Mouse (Mus musculus) gastrocnemius, adult 2 months (tissue): Measurements from ENCODE around the gene Ptpra. TPM values are rescaled to one million over a fixed set of nuclear protein-coding genes. Genes with fewer than 3 reads are reported as not detected.
"Not testable (repeated sequence)": the region's sequence is repeated elsewhere in the genome, so short reads cannot be mapped to it uniquely, and the experiment has no call there.

Source experiments
- DNase-seq: peaks from one replicate; pipeline ENCODE4 v3.0.0; 2022
- H3K27ac ChIP-seq: fragments of 200-600 bp; 2 replicates; pipeline ENCODE4 v1.8.1; 2022; ENCODE audit warnings: mild to moderate bottlenecking
- H3K4me3 ChIP-seq: fragments of 200-600 bp; 2 replicates; pipeline ENCODE4 v1.8.1; 2022; ENCODE audit warnings: mild to moderate bottlenecking, moderate library complexity
- CTCF ChIP-seq: fragments of 200-600 bp; IDR thresholded peaks from 2 replicates; pipeline ENCODE4 v1.8.1; 2022; ENCODE audit warnings: antibody characterized with exemption, mild to moderate bottlenecking, moderate library complexity
- intact Hi-C: fragments of 180-260 bp; cut with DNase I; formaldehyde crosslinking; loops from one replicate; pipeline ENCODE4 v1.15.1; 2025
- total RNA-seq, 2 experiments: library from RNA; stranded (reverse); gene quantifications; 2 replicates each; pipeline ENCODE4 v1.2.3; 2021

Ptpra gene
- total RNA-seq, 2 experiments from 2014 or later: 16.0 to 23.3 TPM

- peak overlapping the region; percentile 32 for H3K4me3 ChIP-seq
- intact Hi-C loops: no loop called here
- DNase-seq: no peak
- H3K27ac ChIP-seq: peak overlapping the region; percentile 35
- TF ChIP-seq CTCF: no peak
These were observed 26.7 kb downstream of the Ptpra start for GRCm38 (mm10) chr2:130476666-130477297.

- TF ChIP-seq CTCF: no peak
- intact Hi-C loops: no loop called here
- no peak overlapping the region for H3K27ac ChIP-seq
- H3K4me3 ChIP-seq: no peak overlapping the region
- no peak for DNase-seq
These were observed 32.1 kb downstream of the Ptpra start for GRCm38 (mm10) chr2:130482177-130482576.

- Histone ChIP-seq H3K4me3 (no peak overlapping the region), H3K27ac (no peak overlapping the region)
- no peak for DNase-seq
- intact Hi-C loops: no loop called here
- no peak for TF ChIP-seq CTCF
These were observed 32.6 kb downstream of the Ptpra start for GRCm38 (mm10) chr2:130482700-130483099.

- intact Hi-C loops: no loop called here
- DNase-seq: no peak
- no peak for TF ChIP-seq CTCF
- H3K27ac ChIP-seq: no peak overlapping the region
- no peak overlapping the region for H3K4me3 ChIP-seq
These were observed 34.1 kb downstream of the Ptpra start for GRCm38 (mm10) chr2:130484206-130484605.

- no peak for TF ChIP-seq CTCF
- H3K4me3 ChIP-seq: no peak overlapping the region
- intact Hi-C loops: no loop called here
- DNase-seq: no peak
- H3K27ac ChIP-seq: peak overlapping the region; percentile 44; the same call in 1 of the 2 replicates
These were observed 37.9 kb downstream of the Ptpra start for GRCm38 (mm10) chr2:130488002-130488401.

- H3K4me3 ChIP-seq: no peak overlapping the region
- intact Hi-C loops: no loop called here
- H3K27ac ChIP-seq: peak overlapping the region; percentile 44
- TF ChIP-seq CTCF: no peak
- no peak for DNase-seq
These were observed 38.5 kb downstream of the Ptpra start for GRCm38 (mm10) chr2:130488600-130488999.

GRCm38 (mm10) chr2:130491162-130491561 is 41.1 kb downstream of the Ptpra start:
- no peak for DNase-seq
- intact Hi-C loops: no loop called here
- Histone ChIP-seq H3K27ac (peak overlapping the region; percentile 73), H3K4me3 (no peak overlapping the region; the same call in 1 of the 2 replicates)
- no peak for TF ChIP-seq CTCF

GRCm38 (mm10) chr2:130491587-130491986 is 41.5 kb downstream of the Ptpra start:
- DNase-seq: peak; percentile 62
- peak overlapping the region; percentile 26; the same call in 1 of the 2 replicates for H3K4me3 ChIP-seq
- peak; percentile 33 for TF ChIP-seq CTCF
- H3K27ac ChIP-seq: peak overlapping the region; percentile 73
- intact Hi-C loops: no loop called here

GRCm38 (mm10) chr2:130495114-130495513 is 45.0 kb downstream of the Ptpra start:
- intact Hi-C loops: not testable (repeated sequence)

GRCm38 (mm10) chr2:130496037-130496436 is 46.0 kb downstream of the Ptpra start:
- Histone ChIP-seq H3K4me3 (peak overlapping the region; percentile 6; the same call in 1 of the 2 replicates), H3K27ac (peak overlapping the region; percentile 48)
- DNase-seq: peak; percentile 57
- intact Hi-C loops: no loop called here
- no peak for TF ChIP-seq CTCF

More at GRCm38 (mm10) chr2:130495114-130495513, 45.0 kb downstream of the Ptpra start:
- H3K27ac ChIP-seq, H3K4me3 ChIP-seq, DNase-seq: not testable (repeated sequence)

GRCm38 (mm10) chr2:130496931-130497330 is 46.9 kb downstream of the Ptpra start:
- intact Hi-C loops: no loop called here
- Histone ChIP-seq H3K4me3 (no peak overlapping the region), H3K27ac (peak overlapping the region; percentile 9; the same call in 1 of the 2 replicates)
- no peak for DNase-seq
- no peak for TF ChIP-seq CTCF

GRCm38 (mm10) chr2:130499546-130499945 is 49.5 kb downstream of the Ptpra start:
- intact Hi-C loops: no loop called here

GRCm38 (mm10) chr2:130501556-130501955 is 51.5 kb downstream of the Ptpra start:
- Histone ChIP-seq H3K4me3 (no peak overlapping the region), H3K27ac (no peak overlapping the region)
- no peak for DNase-seq
- intact Hi-C loops: no loop called here
- TF ChIP-seq CTCF: no peak

More at GRCm38 (mm10) chr2:130499546-130499945, 49.5 kb downstream of the Ptpra start:
- peak; percentile 21 for DNase-seq
- no peak overlapping the region for H3K27ac ChIP-seq
- no peak for TF ChIP-seq CTCF
- no peak overlapping the region for H3K4me3 ChIP-seq

GRCm38 (mm10) chr2:130511616-130512015 is 61.5 kb downstream of the Ptpra start:
- H3K27ac ChIP-seq, intact Hi-C loops, DNase-seq, H3K4me3 ChIP-seq: not testable (repeated sequence)
